ENCODE assay signal across 8 mouse cellular contexts in the genomic region with DNA sequence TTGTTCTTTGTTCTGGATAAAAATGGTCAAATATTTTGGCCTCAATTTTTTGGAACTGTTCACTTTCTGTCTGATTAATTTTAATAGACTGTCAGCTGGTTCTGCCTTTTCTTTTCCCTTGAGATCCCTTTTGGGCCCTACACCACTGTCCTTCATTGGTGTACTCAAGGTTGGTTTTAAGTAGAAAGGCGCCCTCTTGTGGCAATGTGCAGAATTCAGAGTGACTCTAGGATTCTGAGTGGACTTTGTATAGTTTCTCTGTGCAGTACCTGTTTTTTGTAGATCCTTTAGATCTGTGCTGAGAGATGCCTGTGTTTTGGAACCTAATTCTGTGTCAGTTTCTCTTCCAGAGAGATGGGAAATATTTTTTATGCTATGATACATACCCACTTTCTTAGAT. TPM values are rescaled to one million over a fixed set of nuclear protein-coding genes. Genes with fewer than 3 reads are reported as not detected.
A peak's percentile ranks its signal among the peaks of the same experiment; 100 is the strongest.
DNase-seq lines count a peak whose midpoint lies in the region; ATAC-seq and TF ChIP-seq lines count a peak whose summit lies in the region.

No protein-coding gene starts in this region.

- intact Hi-C loops in left cerebral cortex, adult 2 months (cut with DNase I): loop anchor here (2.0 to 5.0 kb wide), 2 partner anchors 162 to 302 kb away; no protein-coding TSS in a partner anchor

- TF ChIP-seq CTCF in left cerebral cortex, adult 2 months (IDR thresholded peaks at IDR 0.05): peak; percentile 80

- H3K4me1 ChIP-seq in hindbrain, embryonic 14.5 days (replicated peaks; ENCODE audit: control insufficient read depth, insufficient read depth, low read length): no peaks in the 10 kb centered on the region
- H3K4me1 ChIP-seq in hindbrain, embryonic 12.5 days: no peaks in the 10 kb centered on the region

- no peak overlapping the region for H3K9ac ChIP-seq in hindbrain, embryonic 14.5 days
- H3K9ac ChIP-seq in hindbrain, embryonic 12.5 days: no peak overlapping the region

- DNase-seq in hindbrain, embryonic 14.5 days (ENCODE audit: low spot score): peak; percentile 56
- peak; percentile 41 for DNase-seq in MEL-GATA-1-ER (ENCODE audit: extremely low read depth, low read depth)
- peak; percentile 41 to 56 for DNase-seq in cerebellum, postnatal 14 days
- peak; percentile 54 for DNase-seq in heart, postnatal 4 days
- peak; percentile 47 to 59 for DNase-seq in left cerebral cortex, adult 2 months (ENCODE audit: extremely low spot score in 1 of 2, low spot score in 2 of 2)
- peak; percentile 41 for DNase-seq in ovary, postnatal 14 days (ENCODE audit: low spot score)
- peak; percentile 39 to 54 for DNase-seq in thymus, postnatal 36 days

- no peaks in the 10 kb centered on the region for H3K9me3 ChIP-seq in hindbrain, embryonic 14.5 days (ENCODE audit: control insufficient read depth, low read length)
- no peaks in the 10 kb centered on the region for H3K9me3 ChIP-seq in hindbrain, embryonic 12.5 days (replicated peaks)

- H3K4me3 ChIP-seq in hindbrain, embryonic 14.5 days (replicated peaks; ENCODE audit: low read length): no peak overlapping the region
- no peak overlapping the region for H3K4me3 ChIP-seq in hindbrain, embryonic 12.5 days
- H3K4me3 ChIP-seq in left cerebral cortex, adult 2 months: no peak overlapping the region

- 0% methylated on average over 1 of the region's 1 CpGs for WGBS in hindbrain, embryonic 14.5 days
- 0% methylated on average over 1 of the region's 1 CpGs for WGBS in hindbrain, embryonic 12.5 days

- ATAC-seq in hindbrain, embryonic 14.5 days (ENCODE audit: low FRiP score): no peak
- ATAC-seq in hindbrain, embryonic 12.5 days (ENCODE audit: low FRiP score): no peak

- no peaks in the 10 kb centered on the region for H3K27me3 ChIP-seq in hindbrain, embryonic 14.5 days (ENCODE audit: control insufficient read depth, insufficient read depth, low read length)
- no peaks in the 10 kb centered on the region for H3K27me3 ChIP-seq in hindbrain, embryonic 12.5 days

- H3K4me2 ChIP-seq in hindbrain, embryonic 14.5 days (replicated peaks): no peak overlapping the region
- no peak overlapping the region for H3K4me2 ChIP-seq in hindbrain, embryonic 12.5 days (replicated peaks)

- H3K36me3 ChIP-seq in hindbrain, embryonic 14.5 days (replicated peaks; ENCODE audit: control insufficient read depth, insufficient read depth): no peaks in the 10 kb centered on the region
- no peaks in the 10 kb centered on the region for H3K36me3 ChIP-seq in hindbrain, embryonic 12.5 days

- H3K27ac ChIP-seq in hindbrain, embryonic 14.5 days: no peak overlapping the region
- no peak overlapping the region for H3K27ac ChIP-seq in hindbrain, embryonic 12.5 days
- H3K27ac ChIP-seq in left cerebral cortex, adult 2 months: no peak overlapping the region

RNA-seq across cellular contexts. Expression of gene Gm8251, which starts 2.9 kb away (rescaled TPM):
- 0.07 TPM in 1 of 2 replicates, not detected in the other for polyA plus RNA-seq in hindbrain, embryonic 14.5 days (2014; fragmentation: Nextera tagmentation; extraction: Ambion mirVana)
- polyA plus RNA-seq in hindbrain, embryonic 12.5 days (2016; fragmentation: Nextera tagmentation; extraction: Ambion mirVana): 0.08 and 0.18 TPM in 2 replicates
- total RNA-seq in heart, postnatal 4 days (2021): under 1 TPM in 1 of 2 experiments, not detected in 1; 0.05 TPM
- not detected for total RNA-seq in left cerebral cortex, adult 2 months (2021)

RNA-seq across cellular contexts. Expression of gene Tex30, which starts 37.6 kb away (rescaled TPM):
- polyA plus RNA-seq in hindbrain, embryonic 14.5 days (2014; fragmentation: Nextera tagmentation; extraction: Ambion mirVana): 42.7 and 43.0 TPM in 2 replicates
- 62.8 and 66.0 TPM in 2 replicates for polyA plus RNA-seq in hindbrain, embryonic 12.5 days (2016; fragmentation: Nextera tagmentation; extraction: Ambion mirVana)
- 10 to 100 TPM; 17.2 to 20.7 TPM for total RNA-seq in heart, postnatal 4 days (2021)
- total RNA-seq in left cerebral cortex, adult 2 months (2021): 10 to 100 TPM in 1 of 2 experiments, 1 to 10 TPM in 1; 9.6 to 10.5 TPM

RNA-seq across cellular contexts. Expression of gene Mettl21c, which starts 44.8 kb away (rescaled TPM):
- polyA plus RNA-seq in hindbrain, embryonic 14.5 days (2014; fragmentation: Nextera tagmentation; extraction: Ambion mirVana): 1.9 and 2.2 TPM in 2 replicates
- polyA plus RNA-seq in hindbrain, embryonic 12.5 days (2016; fragmentation: Nextera tagmentation; extraction: Ambion mirVana): 0.59 and 1.2 TPM in 2 replicates
- total RNA-seq in heart, postnatal 4 days (2021): not detected
- not detected for total RNA-seq in left cerebral cortex, adult 2 months (2021)

RNA-seq across cellular contexts. Expression of gene Kdelc1, which starts 54.0 kb away (rescaled TPM):
- 26.0 and 30.2 TPM in 2 replicates for polyA plus RNA-seq in hindbrain, embryonic 14.5 days (2014; fragmentation: Nextera tagmentation; extraction: Ambion mirVana)
- polyA plus RNA-seq in hindbrain, embryonic 12.5 days (2016; fragmentation: Nextera tagmentation; extraction: Ambion mirVana): 47.5 and 49.9 TPM in 2 replicates
- 10 to 100 TPM; 26.7 to 28.9 TPM for total RNA-seq in heart, postnatal 4 days (2021)
- 1 to 10 TPM; 8.3 to 8.9 TPM for total RNA-seq in left cerebral cortex, adult 2 months (2021)

RNA-seq across cellular contexts. Expression of gene Bivm, which starts 54.1 kb away (rescaled TPM):
- polyA plus RNA-seq in hindbrain, embryonic 14.5 days (2014; fragmentation: Nextera tagmentation; extraction: Ambion mirVana): 33.1 and 39.2 TPM in 2 replicates
- polyA plus RNA-seq in hindbrain, embryonic 12.5 days (2016; fragmentation: Nextera tagmentation; extraction: Ambion mirVana): 24.8 and 30.8 TPM in 2 replicates
- total RNA-seq in heart, postnatal 4 days (2021): 10 to 100 TPM; 11.3 to 13.8 TPM
- total RNA-seq in left cerebral cortex, adult 2 months (2021): 10 to 100 TPM; 32.0 to 38.9 TPM
